Mouse (Mus musculus) brain, embryonic 14.5 days (tissue): ENCODE results near the gene Cdh15.

Experiments used
- CTCF ChIP-seq: fragments of 200-500 bp; IDR thresholded peaks from 2 replicates; pipeline ENCODE4 v1.5.1; 2012; ENCODE audit warnings: inconsistent platforms, mild to moderate bottlenecking, moderate library complexity, borderline replicate concordance; ENCODE audit not compliant: insufficient read depth, insufficient read length; ENCODE audit errors: extremely low read depth
- POLR2A ChIP-seq: fragments of 200-500 bp; IDR thresholded peaks from 2 replicates; pipeline ENCODE4 v1.6.1; 2012; ENCODE audit warnings: mild to moderate bottlenecking, inconsistent platforms, borderline replicate concordance; ENCODE audit not compliant: poor library complexity, insufficient read depth, insufficient read length, severe bottlenecking; ENCODE audit errors: extremely low read depth

GRCm38 (mm10) chr8:122855123-122855522 lies 7.4 kb downstream of the Cdh15 start:
- no peak for TF ChIP-seq CTCF
- no peak for TF ChIP-seq POLR2A
